Mouse (Mus musculus): Measurements from ENCODE around the gene Kif5c.

Gene Kif5c

DNA sequence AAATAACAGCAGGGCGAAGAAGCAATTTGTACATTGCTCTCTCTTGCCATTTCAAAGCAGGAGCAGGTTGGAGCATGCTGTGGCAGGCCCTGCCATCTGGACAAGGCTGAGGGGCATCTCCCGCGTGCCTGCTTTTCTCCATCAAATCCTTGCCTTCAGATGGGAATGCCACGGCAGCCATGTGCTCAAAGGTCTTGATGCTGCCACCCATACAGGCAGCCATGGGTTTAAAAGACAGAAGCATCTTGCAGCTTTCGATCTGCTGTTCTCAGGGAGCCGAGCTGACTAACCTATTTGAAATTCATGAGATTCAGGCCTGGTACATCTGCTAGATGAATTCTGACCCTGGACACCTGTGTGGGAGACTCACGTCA lies 53.4 kb downstream of the Kif5c start:
- DNase-seq, result no peak

DNA sequence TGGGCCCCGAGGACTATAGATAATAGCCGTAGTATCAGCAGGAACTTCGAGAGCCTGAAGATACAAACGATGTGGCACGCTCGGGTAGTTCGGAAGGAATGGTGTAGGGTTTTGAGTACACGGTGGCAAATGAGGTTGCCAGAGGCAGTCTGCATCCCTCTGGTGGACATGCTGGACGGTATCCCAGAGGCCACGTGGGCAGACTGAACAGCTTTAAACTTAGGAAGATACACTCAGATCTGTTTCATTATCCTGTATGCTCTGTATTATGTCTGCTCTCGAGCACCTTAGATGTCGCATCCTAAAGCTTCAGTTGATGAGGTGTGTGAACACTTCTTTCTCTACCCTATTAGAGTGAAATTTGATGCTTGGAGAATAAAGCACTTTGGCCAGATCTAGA lies 56.9 kb downstream of the Kif5c start:
- DNase-seq, result no peak

DNA sequence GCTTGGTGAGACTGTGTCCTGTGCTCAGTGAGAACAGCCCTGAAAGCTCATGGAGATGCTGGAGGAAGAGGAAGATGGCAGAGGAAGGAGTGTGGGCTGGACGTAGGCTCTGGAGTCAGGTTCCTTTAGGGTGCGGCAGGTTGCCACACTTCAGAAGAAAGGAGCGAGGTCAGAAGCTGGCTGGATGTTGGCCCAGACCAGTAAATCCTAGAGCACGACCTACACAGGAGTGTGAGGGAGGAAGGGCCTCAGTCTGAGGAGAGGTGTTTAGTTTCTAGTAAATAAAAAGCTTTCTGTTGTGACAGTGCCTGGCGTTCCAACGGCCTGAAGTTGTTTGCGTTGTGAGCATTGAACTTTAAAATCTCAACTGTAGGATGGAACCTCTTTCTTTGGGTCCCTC lies 59.3 kb downstream of the Kif5c start:
- DNase-seq, result no peak

DNA sequence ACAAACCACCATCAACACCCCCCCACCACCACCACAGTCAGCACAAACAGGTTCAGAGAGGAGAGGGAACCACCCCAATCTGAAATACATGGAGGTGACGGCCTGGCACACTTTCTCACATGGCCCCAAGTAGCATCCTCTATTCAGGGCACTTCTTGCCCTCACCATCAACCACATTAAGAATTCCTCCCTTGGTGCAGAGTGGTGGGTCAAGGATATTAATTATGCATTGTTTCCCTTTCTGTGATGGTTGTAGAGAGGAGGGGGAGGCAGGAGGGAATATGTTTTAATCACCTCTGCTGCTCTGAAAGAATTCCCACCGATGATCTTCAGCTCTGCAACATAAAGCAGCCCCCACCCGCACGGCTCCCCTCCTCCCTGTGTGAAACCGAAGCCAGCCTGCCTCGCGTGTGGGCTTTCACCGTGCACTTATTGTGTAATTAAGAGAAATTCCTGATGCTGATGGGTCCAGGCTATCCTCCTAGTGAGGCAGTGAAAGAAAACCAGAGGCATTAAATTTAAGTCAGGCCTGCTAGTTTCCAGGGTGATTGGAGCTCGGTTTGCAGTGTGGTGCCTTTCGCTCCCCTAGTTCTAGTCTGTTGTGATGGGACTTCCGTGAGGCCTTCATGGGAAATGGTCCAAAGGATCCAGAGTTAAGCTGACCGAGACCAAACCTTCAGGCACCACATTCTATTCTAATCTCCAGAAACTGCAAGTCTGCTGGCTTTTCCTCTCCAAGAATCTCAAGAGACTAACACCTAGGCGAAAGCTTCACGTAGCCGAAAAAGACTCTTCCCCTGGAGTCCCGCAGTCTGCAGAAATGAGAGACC lies 60.3 kb downstream of the Kif5c start:
- no peak for DNase-seq

DNA sequence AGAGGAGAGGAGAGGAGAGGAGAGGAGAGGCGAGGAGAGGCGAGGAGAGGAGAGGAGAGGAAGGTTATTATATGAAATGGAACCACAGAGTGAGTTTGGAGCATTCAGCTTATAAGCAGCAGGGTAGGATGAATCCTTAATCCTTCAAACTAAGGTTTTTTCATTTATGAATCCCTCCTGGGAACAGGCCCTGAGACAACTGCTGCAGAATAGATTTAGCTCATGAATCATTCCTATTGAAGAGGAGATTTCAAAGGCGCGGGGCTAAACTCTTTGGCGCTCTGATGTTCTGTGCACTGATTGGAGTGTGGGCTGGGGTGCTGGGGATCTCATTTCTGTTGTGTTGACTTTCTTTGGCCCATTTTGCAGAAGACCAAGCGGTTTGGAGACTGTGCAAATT lies 63.7 kb downstream of the Kif5c start:
- DNase-seq, result no peak

DNA sequence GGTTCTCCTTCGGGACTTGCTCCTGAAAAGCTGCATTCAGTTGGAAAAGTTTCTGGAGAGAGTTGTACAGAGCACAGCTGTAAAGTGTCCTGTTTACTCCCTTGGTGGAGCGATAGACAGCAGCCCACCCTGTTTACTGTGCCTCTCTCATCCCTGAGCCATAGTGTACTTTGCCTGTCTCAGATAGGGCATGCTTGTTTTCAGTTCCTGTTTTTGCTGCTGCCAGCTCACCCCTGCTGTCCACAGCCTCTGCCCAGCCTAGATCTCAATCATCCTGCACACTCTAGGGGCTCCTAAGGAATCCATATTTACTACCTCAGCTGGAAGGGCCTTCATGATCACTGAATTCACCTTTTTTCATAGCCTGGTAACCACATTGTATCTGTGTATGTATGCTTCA lies 65.7 kb downstream of the Kif5c start:
- DNase-seq, result no peak

DNA sequence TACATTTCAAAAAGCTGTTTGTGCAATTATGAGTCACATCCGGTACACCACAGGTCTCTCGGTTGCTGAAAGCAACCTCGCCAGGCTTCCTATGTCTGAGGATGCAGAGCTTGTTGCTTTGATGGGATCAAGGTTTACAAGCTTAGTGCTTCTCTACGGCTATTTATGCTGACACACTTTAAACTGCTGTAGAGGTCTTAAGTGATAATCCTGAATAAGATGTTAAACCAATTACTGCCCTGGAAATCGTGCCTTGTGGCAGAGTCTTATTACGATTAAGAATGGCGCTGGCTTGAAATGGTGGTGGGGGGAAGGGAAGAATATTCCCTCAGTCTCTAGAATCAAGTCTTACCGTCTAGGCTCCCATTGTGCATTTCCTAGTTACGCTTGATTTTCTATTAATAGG lies 71.3 kb downstream of the Kif5c start:
- DNase-seq, result no peak

DNA sequence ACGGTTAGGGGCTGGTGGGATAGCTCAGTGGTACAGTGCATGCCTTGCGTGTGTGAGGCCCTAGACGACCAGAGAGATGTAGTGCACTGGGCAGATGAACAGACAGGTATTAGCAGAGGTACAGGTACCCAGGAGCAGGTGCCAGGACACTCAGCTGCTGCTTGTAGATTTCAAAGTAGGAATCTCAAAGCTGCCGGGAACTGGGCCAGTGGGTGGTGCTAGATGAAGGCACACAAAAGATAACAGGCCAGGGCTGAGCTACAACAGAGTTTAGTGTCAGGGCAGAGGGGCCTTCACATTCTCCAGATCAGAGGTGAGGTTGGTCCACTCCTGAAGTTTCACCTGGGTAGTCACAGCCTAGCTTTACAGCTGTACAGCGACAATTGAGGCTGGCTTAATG lies 72.3 kb downstream of the Kif5c start:
- DNase-seq, result no peak

DNA sequence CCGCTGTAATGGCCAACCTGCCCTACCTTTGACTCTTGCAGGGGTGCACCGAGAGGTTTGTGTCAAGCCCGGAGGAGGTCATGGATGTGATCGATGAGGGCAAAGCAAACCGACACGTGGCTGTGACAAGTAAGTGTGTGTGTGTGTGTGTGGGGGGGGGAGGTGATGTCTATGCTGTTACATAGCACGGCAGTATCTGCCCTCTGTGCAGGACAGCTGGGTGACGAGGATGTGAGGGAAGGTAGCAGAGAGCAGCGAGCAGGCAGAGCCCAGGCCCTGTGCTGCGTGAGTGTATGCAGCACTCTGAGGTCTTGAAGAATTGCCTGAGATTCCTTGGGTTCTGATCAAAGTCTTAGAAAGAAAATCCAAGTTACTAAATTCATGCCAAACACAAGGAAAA lies 75.6 kb downstream of the Kif5c start:
- no peak for DNase-seq

DNA sequence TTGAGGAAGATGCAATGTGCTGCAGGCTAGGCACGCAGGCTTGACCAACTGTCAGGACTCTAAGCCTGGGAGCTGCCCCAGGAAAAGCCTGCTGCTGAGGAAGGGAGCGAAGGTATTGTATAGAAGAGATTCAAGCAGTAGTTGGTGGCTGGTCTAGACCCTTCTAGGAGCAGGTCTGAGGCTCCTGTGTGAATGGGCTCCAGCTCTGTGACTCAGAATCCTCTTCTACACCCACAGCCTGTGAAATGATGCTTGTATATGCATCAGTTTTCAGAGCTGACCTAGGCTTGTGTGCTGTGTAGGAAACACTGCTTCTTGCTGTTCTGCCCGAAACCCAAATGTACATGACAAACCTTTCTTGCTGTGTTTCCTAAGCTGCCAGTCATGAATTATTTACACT lies 76.4 kb downstream of the Kif5c start:
- no peak for DNase-seq

DNA sequence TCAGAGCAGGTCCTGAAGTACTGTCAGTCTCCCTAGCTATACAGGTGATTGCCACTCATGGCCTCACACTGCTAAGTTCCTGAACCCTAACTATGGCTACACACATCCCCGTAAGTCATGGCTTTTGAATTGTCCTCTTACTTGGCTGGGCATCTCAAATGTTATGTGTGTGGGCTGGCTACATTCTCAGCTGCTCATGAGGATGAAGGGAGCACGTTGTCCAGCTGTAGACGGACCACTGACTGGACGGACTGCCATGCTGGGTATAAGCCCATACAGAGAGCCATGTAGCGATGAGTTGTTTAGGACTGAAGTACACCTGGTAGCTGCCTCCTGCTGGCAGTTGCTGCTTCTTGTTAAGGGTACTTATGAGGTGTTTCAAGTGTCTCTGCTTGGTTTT lies 79.8 kb downstream of the Kif5c start:
- no peak for DNase-seq

DNA sequence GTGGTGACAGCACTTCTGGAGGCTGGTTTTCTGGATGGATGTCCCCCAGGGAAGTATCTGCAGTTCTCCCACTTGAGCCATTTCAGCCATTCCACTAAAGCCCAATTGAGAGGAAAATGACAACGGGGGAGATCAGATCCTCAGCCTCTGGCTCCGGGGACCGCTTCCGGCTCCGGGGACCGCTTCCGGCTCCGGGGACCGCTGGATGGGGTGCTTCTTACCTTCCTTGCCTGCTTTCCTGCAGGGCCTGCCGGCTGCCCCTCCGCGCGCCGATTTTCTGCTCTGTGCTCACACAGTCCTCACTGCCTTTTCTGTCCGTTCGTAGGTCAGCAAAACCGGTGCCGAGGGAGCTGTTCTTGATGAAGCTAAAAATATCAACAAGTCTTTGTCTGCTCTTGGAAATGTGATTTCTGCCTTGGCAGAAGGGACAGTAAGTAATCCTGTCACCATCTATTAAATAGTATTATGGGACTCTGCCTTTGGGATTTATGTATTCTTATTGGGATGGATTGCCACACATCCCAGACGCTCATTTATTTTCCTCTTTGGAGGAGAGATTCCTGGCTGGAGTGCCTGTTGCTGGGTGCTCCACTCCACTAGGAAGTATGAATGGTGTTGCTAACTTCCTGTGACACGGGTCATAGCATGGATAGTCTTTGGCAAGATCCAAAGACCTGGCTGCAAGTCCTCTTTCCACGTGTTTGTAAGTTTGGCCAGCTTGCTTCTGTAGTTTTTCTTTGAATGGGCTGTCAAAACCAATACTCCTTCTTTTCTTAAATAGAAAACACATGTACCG lies 81.3 kb downstream of the Kif5c start:
- no peak for DNase-seq

DNA sequence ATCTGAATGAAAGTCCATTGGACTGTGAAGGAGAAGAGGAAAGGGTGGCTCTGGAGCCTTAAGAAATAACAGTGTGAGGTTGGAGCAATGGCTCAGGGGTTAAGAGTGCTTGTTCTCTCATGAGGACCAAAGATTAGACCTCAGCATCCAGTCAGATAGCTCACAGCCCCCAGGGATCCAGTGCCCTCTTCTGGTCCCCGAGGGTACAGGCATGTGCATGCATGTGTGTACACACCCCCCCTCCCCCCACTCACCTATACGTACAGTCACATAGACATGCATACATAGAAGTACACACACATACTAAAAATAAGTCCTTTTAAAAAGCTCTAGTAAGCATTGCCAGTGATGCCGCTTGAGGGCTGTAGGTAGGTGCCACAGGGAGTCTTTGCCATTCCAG lies 91.1 kb downstream of the Kif5c start:
- no peak for DNase-seq

DNA sequence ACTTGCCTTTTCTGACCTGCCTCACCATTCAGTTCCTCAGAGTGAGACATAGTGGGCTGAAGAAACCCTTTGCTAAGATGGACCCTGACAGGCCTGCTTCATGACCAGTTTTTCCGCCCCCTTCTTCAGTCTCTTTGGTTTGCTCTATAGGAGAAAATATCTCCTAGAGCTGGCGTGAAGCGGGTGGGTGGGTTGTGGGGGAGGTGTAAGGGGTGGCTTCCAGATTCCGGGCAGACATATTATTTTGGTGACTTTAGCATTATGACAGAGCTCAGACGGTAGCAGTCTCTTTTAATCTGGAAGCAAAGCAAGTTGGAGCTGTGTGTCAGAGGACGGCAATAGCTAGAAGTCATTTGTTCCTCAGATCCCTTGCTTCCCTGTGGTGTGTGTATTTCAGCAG lies 92.6 kb downstream of the Kif5c start:
- no peak for DNase-seq

DNA sequence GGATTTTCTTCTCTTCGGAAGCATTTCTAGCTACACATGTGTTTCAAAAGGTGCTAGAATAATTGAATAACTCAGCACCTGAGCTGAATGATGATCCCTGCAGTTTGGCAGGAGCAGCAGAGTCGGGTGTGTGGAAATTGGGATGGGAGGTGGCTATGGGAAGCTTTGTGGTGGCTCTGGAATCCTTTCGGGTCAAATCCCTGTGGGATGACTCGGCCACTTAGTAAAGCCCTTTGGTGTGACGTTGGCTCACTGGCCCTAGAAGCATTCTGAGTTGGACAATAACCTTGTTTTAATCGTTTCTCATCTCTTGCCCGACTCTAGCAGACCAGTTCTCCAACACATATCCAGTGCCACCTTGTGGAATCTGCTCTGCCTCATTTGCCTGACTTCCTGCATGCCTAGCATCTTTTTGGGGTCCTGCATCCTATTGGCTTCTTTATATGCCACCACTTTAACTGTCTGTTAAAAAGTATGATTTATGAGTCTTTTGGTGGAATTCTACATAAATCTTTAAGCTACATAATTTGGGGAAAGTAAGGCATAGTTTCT lies 93.3 kb downstream of the Kif5c start:
- no peak for DNase-seq

DNA sequence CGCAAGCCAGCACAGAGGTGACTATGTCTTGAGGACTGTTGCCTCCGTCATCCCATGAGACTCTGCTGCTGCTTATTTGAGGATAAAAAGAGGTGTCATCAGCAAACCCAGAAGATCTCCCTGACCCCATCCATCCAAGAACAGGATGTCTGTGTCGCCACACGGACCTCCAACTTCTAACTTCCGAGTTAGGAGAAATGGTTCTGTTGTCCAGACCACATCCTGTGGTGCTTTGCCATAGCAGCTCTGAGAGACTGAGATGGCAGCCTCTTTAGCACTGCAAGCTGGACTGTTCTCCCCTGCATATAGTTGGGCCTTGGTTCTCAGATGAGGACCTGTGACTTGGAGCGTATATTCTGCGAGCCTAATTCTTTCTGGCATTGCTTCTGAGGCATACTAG lies 97.4 kb downstream of the Kif5c start:
- DNase-seq, result no peak

DNA sequence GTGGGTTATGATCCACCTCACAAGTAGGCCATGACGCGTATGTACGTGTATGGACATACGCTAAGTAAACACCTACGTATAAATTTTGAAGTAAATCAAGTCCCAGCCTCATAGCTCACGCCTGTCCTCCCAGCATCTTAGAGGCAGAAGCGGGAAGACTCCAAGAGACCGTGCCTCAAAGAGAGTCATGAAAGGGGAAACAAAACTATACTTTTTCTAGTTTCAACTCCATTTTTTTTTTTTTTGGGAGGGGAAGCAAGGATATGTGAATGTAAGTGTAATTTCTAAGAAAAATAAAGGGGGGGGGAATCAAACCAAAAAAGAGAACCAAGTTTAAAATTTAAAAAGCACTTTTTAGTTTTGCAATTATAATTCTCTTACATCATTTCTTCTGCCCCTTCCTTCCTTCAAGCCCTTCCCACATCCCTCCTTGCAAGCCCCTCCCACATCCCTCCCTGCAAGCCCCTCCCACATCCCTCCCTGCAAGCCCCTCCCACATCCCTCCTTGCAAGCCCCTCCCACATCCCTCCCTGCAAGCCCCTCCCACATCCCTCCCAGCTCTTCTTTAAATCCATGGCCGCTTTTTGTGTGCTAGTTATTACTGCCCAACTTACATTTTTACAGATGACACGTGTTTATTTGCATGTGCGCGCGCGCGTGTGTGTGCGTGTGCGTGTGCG lies 98.5 kb downstream of the Kif5c start:
- no peak for DNase-seq

DNA sequence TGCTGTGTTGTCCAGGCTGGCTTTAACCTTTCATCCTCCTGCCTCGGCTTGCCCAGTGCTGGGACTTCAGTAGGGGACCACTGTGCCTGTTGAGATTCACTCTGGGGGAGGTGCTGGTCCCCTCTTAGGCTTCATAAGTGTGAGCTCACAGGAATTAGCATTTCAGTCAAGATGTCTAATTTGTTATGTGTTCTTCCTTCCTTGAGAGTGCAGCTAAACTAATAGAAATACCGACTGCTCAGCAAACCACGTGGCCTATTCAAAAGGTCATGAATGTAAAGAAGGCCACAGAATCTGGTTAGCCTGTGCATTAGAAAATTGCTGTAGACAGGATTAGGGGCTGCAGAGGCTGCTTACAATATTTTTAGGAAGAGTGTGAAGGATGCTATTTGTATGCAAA lies 99.4 kb downstream of the Kif5c start:
- no peak for DNase-seq

DNA sequence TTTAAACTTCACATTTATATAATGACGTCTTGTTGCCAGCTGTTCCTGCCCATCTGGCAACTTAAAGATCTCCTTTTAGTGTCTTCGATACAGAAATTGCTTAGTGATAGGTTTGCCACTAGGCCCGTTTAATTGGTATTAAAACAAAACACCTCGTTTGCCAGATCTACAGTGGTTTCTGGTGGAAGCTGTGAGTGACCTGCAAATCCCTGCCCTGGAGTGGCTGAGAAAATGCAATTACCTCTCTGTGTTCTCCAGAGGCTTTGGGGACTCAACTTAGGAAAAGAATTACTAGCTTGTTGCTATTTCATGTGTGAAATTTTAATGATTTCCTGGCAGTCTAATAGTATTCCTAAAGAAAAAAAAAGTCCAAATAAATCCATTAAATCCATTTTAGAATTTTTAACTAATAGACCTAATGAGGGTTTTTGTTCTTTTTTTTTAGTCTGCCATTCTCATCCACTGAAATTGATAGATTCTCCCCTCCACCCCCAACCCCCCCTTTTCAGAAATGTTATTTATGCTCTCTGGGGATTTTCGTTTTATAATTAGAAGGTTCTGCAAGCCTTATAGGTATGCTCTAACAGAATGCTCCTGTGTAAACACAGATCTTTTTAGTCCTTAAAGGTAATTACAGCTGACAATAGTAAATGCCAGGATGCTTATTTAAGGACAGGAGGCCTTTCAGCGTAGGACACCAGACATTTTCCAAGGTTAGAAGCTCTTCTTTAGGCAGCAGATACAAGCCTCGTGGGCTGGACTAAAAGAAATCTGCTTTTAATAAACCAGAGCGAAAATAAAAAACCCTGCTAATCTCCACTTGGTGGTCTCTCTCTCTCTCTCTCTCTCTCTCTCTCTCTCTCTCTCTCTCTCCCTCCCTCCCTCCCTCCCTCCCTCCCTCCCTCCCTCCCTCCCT lies 100.1 kb downstream of the Kif5c start:
- DNase-seq, result no peak

DNA sequence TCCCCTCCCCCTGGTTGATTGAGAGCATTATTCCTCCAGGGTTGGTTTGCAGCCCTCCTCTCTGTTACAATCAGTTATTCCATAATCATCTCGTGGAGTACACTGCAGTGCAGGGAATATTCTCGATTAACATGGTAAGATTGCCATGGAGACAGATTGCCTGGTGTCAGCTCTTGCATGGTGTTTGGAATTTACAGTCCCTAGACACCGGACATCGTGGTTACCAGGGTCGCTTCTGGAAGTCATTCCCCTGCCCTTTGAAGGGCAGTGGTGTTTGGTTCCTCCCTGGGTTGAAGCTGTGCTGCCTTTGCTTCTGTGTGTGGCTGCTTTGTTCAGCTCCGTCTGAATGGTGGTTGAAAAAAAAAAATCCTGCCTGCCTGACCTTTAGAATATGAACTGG lies 100.8 kb downstream of the Kif5c start:
- DNase-seq, result no peak

DNA sequence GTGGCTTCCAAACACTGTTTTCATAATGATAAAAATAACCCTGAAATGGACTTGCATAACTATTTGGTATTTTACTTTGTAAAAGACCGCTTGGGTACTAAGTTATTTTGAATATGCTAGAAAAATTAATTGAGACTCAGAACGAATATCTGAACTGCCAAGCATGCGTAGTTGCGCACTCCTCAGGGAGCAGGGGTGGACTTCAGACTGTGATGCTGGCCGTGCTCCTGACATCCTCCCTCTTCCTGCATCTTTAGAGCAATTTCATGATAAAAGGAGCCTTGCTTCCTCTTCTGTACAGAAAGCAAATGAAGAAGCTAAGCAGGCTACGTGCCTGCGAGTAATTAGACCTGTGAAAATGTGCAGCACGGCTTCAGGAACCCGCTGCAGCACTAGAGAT lies 101.2 kb downstream of the Kif5c start:
- no peak for DNase-seq

DNA sequence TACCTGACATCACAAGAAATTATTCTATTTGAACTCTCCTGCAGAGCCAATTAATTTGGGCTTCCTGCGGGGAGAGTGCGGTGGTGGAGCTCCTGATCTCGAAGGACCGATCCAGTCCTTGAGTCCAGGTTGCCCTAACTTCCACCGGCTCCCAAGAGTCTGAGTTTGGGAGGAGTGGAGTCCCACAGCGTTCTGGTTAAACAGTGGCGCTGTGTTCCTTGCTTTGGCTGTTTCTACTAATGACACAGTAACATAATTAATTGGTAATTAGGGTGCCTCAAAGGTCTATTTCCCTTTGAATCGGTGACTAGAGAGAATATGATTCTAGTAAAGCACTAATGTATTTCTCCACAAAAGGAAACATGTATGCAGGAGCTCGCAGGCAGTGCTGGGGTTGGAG lies 103.2 kb downstream of the Kif5c start:
- DNase-seq, result no peak

DNA sequence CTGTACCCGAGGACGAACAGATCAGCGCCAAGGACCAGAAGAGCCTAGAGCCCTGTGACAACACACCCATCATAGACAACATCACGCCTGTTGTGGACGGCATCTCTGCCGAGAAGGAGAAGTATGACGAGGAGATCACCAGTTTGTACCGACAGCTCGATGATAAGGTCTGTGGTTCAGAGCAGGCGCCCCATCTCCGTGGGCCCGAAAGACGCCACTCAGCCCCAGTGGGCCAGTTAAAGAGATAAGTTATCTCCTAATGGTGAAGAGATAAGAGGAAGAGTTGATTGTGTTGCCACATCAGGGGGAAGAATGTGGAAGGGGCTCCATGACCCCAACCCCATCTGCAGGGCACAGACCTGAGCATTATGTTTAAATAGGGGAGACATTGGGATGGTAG lies 103.9 kb downstream of the Kif5c start:
- DNase-seq, result no peak
